Mouse (Mus musculus) lung, postnatal 14 days (tissue): ENCODE measurements around the gene Ccno.
"Not testable (repeated sequence)": the region's sequence is repeated elsewhere in the genome, so short reads cannot be mapped to it uniquely, and the experiment has no call there.

Source experiments
- DNase-seq: peaks from one replicate; pipeline ENCODE4 v3.0.0; 2021

Ccno gene

DNA sequence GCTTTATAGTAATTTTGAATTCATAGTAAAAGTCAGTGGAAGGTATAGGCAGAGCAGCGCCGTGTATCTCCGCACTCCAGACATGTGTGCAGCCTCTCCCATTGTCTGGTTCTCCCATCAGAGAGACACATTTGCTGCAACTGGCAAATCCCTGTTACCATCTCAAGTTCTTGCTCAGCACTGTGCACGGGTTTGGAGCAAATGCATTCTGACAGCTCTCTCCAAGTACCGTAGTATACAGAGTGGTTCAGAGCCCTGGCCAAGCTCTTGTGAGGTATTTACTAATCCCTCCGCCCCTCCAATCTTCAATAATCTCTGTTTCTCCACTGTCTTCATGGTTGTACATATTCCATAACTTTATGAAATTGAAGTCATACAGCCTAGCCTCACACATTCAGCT is 25.1 kb downstream of the Ccno start:
- no peak for DNase-seq

- not testable (repeated sequence) for DNase-seq
Observed at GRCm38 (mm10) chr13:113013174-113013953, 25.8 kb downstream of the Ccno start.

- DNase-seq: no peak
Observed at GRCm38 (mm10) chr13:113021521-113021920, 33.9 kb downstream of the Ccno start.

GRCm38 (mm10) chr13:113022467-113022866 is 34.9 kb downstream of the Ccno start:
- DNase-seq: no peak

- DNase-seq: no peak
Observed at GRCm38 (mm10) chr13:113023274-113024143, 35.9 kb downstream of the Ccno start.

- DNase-seq: no peak
Observed at GRCm38 (mm10) chr13:113031351-113031750, 43.7 kb downstream of the Ccno start.

- no peak for DNase-seq
Observed at GRCm38 (mm10) chr13:113031792-113032571, 44.4 kb downstream of the Ccno start.

DNA sequence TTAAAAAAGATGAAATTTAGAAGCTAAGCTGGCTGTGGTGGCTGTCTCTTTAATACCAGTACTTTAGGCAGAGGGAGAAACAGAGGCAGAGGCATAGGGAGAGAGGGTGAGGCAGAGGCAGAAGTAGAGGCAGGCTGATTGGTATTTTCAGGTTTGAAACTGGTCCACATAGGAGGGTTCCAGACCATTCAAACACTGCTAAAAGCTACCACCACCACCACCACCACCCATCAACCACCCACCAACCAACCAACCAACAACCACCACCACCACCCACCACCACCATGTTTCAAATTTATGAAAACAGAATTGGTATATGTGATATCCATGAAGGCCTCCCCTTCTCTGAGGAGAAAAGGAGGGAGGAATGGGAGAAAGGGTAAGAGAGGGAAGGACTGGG is 45.2 kb downstream of the Ccno start:
- DNase-seq: no peak

DNA sequence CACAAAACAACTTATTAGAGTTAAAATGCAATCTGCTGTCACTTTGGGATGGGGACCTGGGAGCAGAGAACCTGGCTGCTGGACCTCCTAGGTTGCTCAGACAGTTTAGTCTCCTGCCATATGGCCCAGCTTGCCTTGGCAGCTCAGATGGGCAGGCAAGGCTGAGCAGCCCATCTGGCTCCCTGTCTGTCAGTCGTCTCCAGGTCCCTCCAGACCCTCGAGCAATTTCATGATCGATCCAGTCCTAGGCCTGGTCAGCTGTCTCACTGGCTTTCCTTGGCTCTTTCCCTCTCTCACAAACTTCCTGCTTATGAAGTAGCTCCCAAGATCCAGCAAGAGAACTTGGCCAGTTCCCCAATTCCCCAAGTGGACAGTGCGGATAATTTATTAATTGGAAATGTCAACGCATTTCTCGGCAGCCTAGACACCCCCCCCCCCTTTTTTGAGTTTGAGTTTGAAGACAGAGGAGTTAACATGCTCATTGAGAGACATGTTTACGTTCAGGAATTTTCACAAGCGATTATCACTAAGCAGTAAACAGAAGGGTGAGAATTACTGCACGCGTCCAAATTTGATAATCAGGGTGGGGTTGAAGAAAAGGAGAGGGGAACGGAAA is 46.8 kb downstream of the Ccno start:
- DNase-seq: no peak

DNA sequence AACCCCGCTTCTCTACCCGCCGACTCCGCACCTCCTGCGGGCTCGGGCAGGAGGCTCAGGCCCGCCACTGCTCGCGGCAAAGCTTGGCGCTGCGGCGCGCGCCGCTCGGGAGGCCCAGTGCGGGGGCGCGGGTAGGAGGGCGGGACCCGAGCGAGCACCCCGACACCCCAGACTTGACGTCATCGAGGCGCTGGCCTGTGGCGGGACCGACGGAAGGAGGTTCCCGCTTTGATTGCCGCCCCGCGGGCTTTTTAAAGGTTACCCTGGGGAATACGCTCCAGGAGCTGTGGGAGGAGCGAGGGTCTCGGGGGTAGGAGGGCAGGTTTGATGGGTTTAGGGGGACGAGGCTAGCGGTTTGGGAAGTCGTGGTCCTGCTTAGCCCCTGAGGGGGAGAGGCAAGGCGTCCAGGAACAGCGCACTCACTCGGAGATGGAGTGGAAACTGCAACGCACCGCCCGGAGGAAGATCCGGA is 47.4 kb downstream of the Ccno start, which contains the start of gene Cdc20b:
TSS of gene Cdc20b (plus strand) at position 162 of the 472 bp plus-strand sequence.
- peak; percentile 56 for DNase-seq

- DNase-seq: peak; percentile 83
Observed at GRCm38 (mm10) chr13:113035852-113036251, 48.2 kb downstream of the Ccno start.
